Mouse (Mus musculus): ENCODE measurements at regions not wholly inside any gene's neighbourhood (a gene's known extent, or its start where the extent isn't known, plus 50 kb on each side); places are given as distances from the start of the nearest gene placed in this dataset.

DNA sequence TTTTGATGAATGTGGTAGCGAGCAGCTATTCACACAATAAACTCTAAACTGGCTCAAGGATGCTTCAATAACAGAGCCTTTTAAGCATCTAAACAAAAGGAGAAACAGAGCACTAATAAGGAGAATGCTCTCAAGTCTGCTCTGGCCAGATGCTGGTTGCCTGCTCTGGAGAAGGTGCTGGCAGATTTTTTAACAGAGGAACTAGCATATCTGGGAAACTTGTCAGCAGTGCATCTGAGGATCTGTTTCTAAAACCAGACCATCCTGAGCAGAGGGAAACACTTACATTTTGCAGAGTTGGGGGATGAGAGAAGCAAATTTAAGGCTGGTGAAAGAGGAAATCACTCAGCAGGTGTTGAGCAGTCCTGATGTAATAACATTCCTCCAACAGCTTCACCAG lies 2748.6 kb upstream of the Gm7489 start:
- WGBS, result 53% methylated on average over 1 of the region's 1 CpGs
- Histone ChIP-seq H3K36me3 (ENCODE audit: insufficient read depth, low read length) (no peaks in the 10 kb centered on the region), H3K27me3 (ENCODE audit: insufficient read depth, low read length) (no peaks in the 10 kb centered on the region), H3K4me3 (ENCODE audit: low read length) (no peak overlapping the region), H3K4me1 (ENCODE audit: insufficient read depth, low read length) (no peaks in the 10 kb centered on the region), H3K27ac (ENCODE audit: low read length) (no peak overlapping the region), H3K9ac (replicated peaks; ENCODE audit: low read length) (no peak overlapping the region), H3K9me3 (ENCODE audit: low read length) (no peaks in the 10 kb centered on the region), H3K4me2 (replicated peaks; ENCODE audit: low read depth, low read length) (no peak overlapping the region)
- ATAC-seq (ENCODE audit: low FRiP score, low TSS enrichment), result no peak

DNA sequence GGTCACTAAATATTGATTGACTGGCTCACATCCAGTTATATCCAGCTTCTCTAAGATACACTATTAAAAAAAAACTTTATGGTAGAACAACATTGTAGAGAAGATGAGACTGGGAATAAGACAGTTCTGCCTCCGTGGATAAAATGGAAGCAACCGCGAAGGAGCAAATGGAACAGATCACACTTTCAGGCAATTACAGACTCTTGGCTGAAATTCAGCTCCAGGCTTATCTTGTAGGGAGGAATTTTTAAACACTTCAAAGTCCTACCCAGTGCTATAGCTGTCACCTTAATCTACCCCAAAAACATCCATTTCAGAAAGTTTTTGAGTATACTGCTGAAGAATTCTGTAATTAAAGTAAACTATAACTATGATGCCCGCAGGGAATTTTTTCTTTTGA lies 2745.2 kb upstream of the Gm7489 start:
- 60% methylated on average over 4 of the region's 4 CpGs for WGBS
- Histone ChIP-seq H3K27ac (ENCODE audit: low read length) (no peak overlapping the region), H3K9ac (replicated peaks; ENCODE audit: low read length) (no peak overlapping the region), H3K9me3 (ENCODE audit: low read length) (no peaks in the 10 kb centered on the region), H3K4me1 (ENCODE audit: insufficient read depth, low read length) (no peaks in the 10 kb centered on the region), H3K36me3 (ENCODE audit: insufficient read depth, low read length) (no peaks in the 10 kb centered on the region), H3K27me3 (ENCODE audit: insufficient read depth, low read length) (no peaks in the 10 kb centered on the region), H3K4me3 (ENCODE audit: low read length) (no peak overlapping the region), H3K4me2 (replicated peaks; ENCODE audit: low read depth, low read length) (no peak overlapping the region)
- no peak for ATAC-seq (ENCODE audit: low FRiP score, low TSS enrichment)

DNA sequence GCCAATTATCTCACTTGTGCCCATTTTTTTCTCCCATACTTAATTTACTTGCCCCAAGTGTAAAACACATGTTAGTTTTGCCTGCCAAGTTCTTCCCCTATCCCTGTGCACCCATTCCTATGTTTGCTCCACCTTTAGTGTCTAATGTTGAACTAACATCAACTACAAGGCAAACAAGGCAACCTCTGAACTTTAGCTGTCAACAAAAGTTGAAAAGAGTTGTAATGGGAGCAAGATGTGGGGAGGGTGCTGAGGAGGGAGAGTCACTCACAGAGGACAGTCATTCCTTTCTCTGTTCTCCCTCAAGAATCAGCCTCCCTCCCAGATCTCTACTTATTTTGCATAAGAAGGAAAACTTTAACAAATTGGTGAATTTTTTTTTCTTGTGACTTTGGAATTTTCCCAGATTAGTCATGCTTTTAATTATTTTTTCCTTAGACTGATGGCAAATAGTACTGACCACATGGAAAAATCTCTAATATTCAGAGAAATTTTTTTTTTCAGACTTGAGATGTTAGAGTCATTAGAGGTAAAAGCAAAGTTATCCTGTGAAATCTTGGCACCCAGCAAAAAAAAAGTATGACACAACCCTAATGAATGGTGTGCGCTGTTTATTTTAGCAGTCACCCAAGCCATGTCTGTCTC lies 2710.6 kb upstream of the Gm7489 start:
- Histone ChIP-seq H3K4me1 (ENCODE audit: insufficient read depth, low read length) (no peaks in the 10 kb centered on the region), H3K4me2 (replicated peaks; ENCODE audit: low read depth, low read length) (no peak overlapping the region), H3K36me3 (ENCODE audit: insufficient read depth, low read length) (no peaks in the 10 kb centered on the region), H3K9me3 (ENCODE audit: low read length) (no peaks in the 10 kb centered on the region), H3K9ac (replicated peaks; ENCODE audit: low read length) (no peak overlapping the region), H3K27me3 (ENCODE audit: insufficient read depth, low read length) (no peaks in the 10 kb centered on the region), H3K27ac (ENCODE audit: low read length) (no peak overlapping the region), H3K4me3 (ENCODE audit: low read length) (no peak overlapping the region)
- 93% methylated on average over 1 of the region's 1 CpGs for WGBS
- no peak for ATAC-seq (ENCODE audit: low FRiP score, low TSS enrichment)

DNA sequence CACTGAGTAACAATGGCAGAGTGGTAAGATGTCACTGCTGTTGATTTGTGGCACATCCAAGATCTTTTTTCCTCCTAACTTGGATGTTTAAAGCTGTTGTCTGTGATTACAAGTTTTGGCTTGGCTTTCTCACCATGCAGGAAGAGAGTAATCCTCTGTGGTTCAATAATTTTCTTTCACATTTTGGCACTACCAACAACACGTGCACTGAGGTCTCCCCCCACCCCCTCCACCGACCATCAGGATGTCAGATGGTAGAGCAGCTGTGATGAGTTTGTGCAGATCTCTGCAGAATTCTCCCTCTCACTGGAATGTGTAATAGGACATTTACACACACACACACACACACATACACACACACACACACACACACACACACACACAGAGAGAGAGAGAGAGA lies 2708.2 kb upstream of the Gm7489 start:
- WGBS, result 72% methylated on average over 2 of the region's 2 CpGs

DNA sequence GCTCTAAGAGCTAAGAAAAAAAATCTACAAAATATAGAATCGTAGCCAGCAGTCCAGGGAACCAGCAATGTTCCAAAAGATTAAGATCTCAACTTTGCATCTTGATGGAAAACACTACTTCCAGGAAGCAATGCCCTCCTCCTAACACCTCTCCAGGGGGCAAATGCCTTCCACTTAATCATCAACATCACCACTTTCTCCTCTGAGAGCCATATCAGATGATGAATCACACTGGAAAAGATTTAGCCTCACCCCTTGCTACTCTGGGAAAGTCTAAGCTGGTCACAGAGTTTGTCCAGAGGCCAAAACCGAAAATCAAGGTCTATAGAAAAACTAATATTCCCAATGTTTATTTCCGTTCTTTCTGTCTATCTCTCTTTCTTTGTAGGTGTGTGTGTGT lies 2695.6 kb upstream of the Gm7489 start:
- Histone ChIP-seq H3K4me3 (ENCODE audit: low read length) (no peak overlapping the region), H3K9ac (replicated peaks; ENCODE audit: low read length) (no peak overlapping the region), H3K27ac (ENCODE audit: low read length) (no peak overlapping the region), H3K36me3 (ENCODE audit: insufficient read depth, low read length) (no peaks in the 10 kb centered on the region), H3K9me3 (ENCODE audit: low read length) (peaks cover 2% of the 10 kb centered on the region; the same call in 1 of the 2 replicates), H3K4me1 (ENCODE audit: insufficient read depth, low read length) (no peaks in the 10 kb centered on the region), H3K27me3 (ENCODE audit: insufficient read depth, low read length) (no peaks in the 10 kb centered on the region), H3K4me2 (replicated peaks; ENCODE audit: low read depth, low read length) (no peak overlapping the region)
- no peak for ATAC-seq (ENCODE audit: low FRiP score, low TSS enrichment)
- 77% methylated on average over 3 of the region's 3 CpGs for WGBS

More for the DNA sequence above, 2708.2 kb upstream of the Gm7489 start:
- ATAC-seq (ENCODE audit: low FRiP score, low TSS enrichment), result no peak
- Histone ChIP-seq H3K9me3 (ENCODE audit: low read length) (no peaks in the 10 kb centered on the region), H3K4me3 (ENCODE audit: low read length) (no peak overlapping the region), H3K36me3 (ENCODE audit: insufficient read depth, low read length) (no peaks in the 10 kb centered on the region), H3K4me1 (ENCODE audit: insufficient read depth, low read length) (no peaks in the 10 kb centered on the region), H3K4me2 (replicated peaks; ENCODE audit: low read depth, low read length) (no peak overlapping the region), H3K27ac (ENCODE audit: low read length) (no peak overlapping the region), H3K9ac (replicated peaks; ENCODE audit: low read length) (no peak overlapping the region), H3K27me3 (ENCODE audit: insufficient read depth, low read length) (no peaks in the 10 kb centered on the region)

DNA sequence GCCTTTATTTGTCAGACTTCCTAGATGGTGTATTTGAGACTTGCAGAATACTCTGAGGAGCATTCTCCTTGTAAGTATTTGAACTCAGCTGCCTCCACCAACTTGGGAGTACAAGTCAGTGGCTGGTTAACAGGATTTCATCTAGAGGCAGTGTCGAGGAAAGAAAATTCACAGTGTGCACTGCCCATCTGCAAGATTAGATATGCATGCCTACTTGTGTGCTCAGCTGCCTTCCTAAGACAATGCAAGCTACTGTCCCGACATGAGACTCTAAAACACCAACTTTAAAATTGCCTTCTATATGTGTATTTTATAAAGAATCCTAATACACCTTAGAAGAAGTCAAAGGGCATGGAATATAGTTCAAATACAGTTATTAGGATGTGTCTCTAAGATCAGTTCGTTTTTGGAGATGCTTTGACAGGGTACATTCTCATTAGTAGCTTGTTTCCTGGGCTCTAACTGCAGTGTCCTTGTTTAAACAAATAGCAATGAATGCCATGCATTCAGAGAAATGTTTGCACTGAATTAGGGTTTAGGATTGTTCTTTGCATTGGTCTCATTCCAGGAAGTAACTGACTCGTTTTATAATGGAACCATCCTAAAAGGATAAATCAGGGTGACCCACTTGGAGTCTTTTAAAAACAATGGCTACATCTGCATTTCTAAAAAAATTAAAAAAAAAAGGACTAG lies 2687.1 kb upstream of the Gm7489 start:
- Histone ChIP-seq H3K9me3 (ENCODE audit: low read length) (no peaks in the 10 kb centered on the region), H3K9ac (replicated peaks; ENCODE audit: low read length) (no peak overlapping the region), H3K27me3 (ENCODE audit: insufficient read depth, low read length) (no peaks in the 10 kb centered on the region), H3K4me2 (replicated peaks; ENCODE audit: low read depth, low read length) (no peak overlapping the region), H3K27ac (ENCODE audit: low read length) (no peak overlapping the region), H3K4me1 (ENCODE audit: insufficient read depth, low read length) (no peaks in the 10 kb centered on the region), H3K4me3 (ENCODE audit: low read length) (no peak overlapping the region), H3K36me3 (ENCODE audit: insufficient read depth, low read length) (no peaks in the 10 kb centered on the region)
- ATAC-seq (ENCODE audit: low FRiP score, low TSS enrichment), result no peak
- WGBS, result 49% methylated on average over 4 of the region's 4 CpGs

DNA sequence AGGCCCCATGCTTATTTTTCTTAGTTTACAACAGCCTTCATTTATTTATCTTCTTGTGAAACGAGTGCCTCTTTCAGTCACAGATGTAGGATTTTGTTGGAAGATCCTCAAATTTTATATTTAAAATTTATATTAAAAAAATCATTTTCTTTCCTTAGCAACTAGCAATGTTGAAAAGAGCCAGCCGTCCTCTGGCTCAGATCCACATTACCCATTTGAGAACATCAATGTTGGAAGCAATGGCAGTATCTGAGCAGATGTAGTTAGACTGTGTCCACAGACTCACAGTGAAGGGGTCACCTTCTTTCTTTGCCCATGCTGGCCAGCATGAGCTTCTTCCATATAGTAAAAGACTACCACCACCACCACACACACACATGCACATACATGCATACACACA lies 2681.4 kb upstream of the Gm7489 start:
- WGBS, result 85% methylated on average over 2 of the region's 2 CpGs
- H3K27me3 ChIP-seq (ENCODE audit: insufficient read depth, low read length), result no peaks in the 10 kb centered on the region
- no peaks in the 10 kb centered on the region for H3K36me3 ChIP-seq (ENCODE audit: insufficient read depth, low read length)
- no peaks in the 10 kb centered on the region for H3K4me1 ChIP-seq (ENCODE audit: insufficient read depth, low read length)
- ATAC-seq (ENCODE audit: low FRiP score, low TSS enrichment), result no peak
- H3K27ac ChIP-seq (ENCODE audit: low read length), result no peak overlapping the region
- H3K4me3 ChIP-seq (ENCODE audit: low read length), result no peak overlapping the region
- H3K4me2 ChIP-seq (replicated peaks; ENCODE audit: low read depth, low read length), result no peak overlapping the region
- no peaks in the 10 kb centered on the region for H3K9me3 ChIP-seq (ENCODE audit: low read length)
- H3K9ac ChIP-seq (replicated peaks; ENCODE audit: low read length), result no peak overlapping the region

DNA sequence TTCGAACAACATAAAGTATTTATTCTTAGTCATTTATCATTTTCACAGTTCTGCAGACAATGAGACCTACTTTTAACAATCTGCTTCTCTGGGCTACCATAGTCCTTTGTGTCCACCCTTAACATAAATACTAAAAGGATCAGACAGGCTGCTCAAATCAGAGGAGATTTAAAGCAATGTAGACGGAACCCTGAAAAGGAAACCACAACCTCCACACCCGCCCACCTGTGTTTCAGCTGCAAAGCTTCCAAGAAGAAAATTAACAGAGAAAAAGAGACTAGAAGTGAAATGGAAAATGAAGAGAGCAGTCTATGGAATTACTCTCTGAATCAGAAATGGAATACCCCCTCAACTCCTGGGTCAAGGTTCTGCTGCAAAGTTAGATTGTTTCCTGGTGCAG lies 2678.7 kb upstream of the Gm7489 start:
- Histone ChIP-seq H3K4me3 (ENCODE audit: low read length) (no peak overlapping the region), H3K27ac (ENCODE audit: low read length) (no peak overlapping the region), H3K4me2 (replicated peaks; ENCODE audit: low read depth, low read length) (no peak overlapping the region), H3K36me3 (ENCODE audit: insufficient read depth, low read length) (no peaks in the 10 kb centered on the region), H3K27me3 (ENCODE audit: insufficient read depth, low read length) (no peaks in the 10 kb centered on the region), H3K9ac (replicated peaks; ENCODE audit: low read length) (no peak overlapping the region), H3K9me3 (ENCODE audit: low read length) (no peaks in the 10 kb centered on the region), H3K4me1 (ENCODE audit: insufficient read depth, low read length) (no peaks in the 10 kb centered on the region)
- ATAC-seq (ENCODE audit: low FRiP score, low TSS enrichment), result no peak
- 53% methylated on average over 3 of the region's 3 CpGs for WGBS

DNA sequence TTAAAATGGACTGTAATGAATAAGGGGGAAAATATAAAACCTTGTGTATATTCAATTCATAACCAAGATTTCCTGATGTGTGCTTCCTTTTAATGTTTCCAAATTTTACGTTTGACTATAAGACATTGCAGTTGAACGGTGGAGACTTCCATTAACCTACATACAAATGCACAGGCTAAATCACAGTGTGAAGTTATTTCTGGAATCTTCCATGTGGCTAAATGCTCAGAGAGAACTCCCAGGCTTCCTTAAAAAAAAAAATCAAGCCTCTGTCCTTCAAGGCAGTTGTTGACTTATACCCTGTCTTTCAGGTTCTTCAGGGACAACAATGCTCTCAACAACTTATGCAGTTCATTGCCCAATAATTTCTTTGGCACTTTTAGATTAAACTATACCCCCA lies 2677.9 kb upstream of the Gm7489 start:
- ATAC-seq (ENCODE audit: low FRiP score, low TSS enrichment), result no peak
- Histone ChIP-seq H3K27ac (ENCODE audit: low read length) (no peak overlapping the region), H3K4me1 (ENCODE audit: insufficient read depth, low read length) (no peaks in the 10 kb centered on the region), H3K36me3 (ENCODE audit: insufficient read depth, low read length) (no peaks in the 10 kb centered on the region), H3K4me2 (replicated peaks; ENCODE audit: low read depth, low read length) (no peak overlapping the region), H3K27me3 (ENCODE audit: insufficient read depth, low read length) (no peaks in the 10 kb centered on the region), H3K9me3 (ENCODE audit: low read length) (no peaks in the 10 kb centered on the region), H3K4me3 (ENCODE audit: low read length) (no peak overlapping the region), H3K9ac (replicated peaks; ENCODE audit: low read length) (no peak overlapping the region)
- 81% methylated on average over 2 of the region's 2 CpGs for WGBS

DNA sequence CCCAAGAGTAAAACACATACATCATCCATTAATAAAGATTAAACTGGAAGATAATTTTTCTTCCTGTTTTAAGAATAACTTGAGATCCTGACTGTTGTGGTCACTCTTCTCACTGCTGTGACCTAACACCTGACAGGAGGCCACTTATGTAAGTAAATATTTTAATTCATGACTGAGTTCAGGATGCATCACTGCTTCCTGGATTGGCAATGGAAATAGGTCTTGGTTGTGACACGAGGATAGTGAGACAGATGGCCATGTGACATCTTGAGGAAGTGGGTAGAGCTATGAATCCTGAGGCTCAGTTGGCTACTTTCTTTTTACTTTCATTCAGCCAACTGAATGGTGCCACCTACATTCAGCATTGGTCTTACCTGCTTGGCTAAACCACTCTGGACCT lies 2649.8 kb upstream of the Gm7489 start:
- Histone ChIP-seq H3K9ac (replicated peaks; ENCODE audit: low read length) (no peak overlapping the region), H3K9me3 (ENCODE audit: low read length) (no peaks in the 10 kb centered on the region), H3K27me3 (ENCODE audit: insufficient read depth, low read length) (no peaks in the 10 kb centered on the region), H3K27ac (ENCODE audit: low read length) (no peak overlapping the region), H3K36me3 (ENCODE audit: insufficient read depth, low read length) (no peaks in the 10 kb centered on the region), H3K4me2 (replicated peaks; ENCODE audit: low read depth, low read length) (no peak overlapping the region), H3K4me1 (ENCODE audit: insufficient read depth, low read length) (no peaks in the 10 kb centered on the region), H3K4me3 (ENCODE audit: low read length) (no peak overlapping the region)
- ATAC-seq (ENCODE audit: low FRiP score, low TSS enrichment), result no peak
- WGBS, result 42% methylated on average over 1 of the region's 1 CpGs

Measured in kidney, embryonic 16.5 days (tissue).